ENCODE assay signal across 9 mouse cellular contexts in genomic region chrX:152618464-152618863, GRCm38 (mm10). TPM values are rescaled to one million over a fixed set of nuclear protein-coding genes. Genes with fewer than 3 reads are reported as not detected.
DNase-seq lines count a peak whose midpoint lies in the region; ATAC-seq and TF ChIP-seq lines count a peak whose summit lies in the region.
"Had no signal": no experiment of that assay in that cellular context is flagged by ENCODE, and none has a peak within 500 bp of the region (broad histone marks: within the 10 kb centered on the region; RNA-seq: fewer than 3 reads in every experiment).

No protein-coding gene starts in this region.

- peak; percentile 62 for TF ChIP-seq CTCF in heart, postnatal 0 days (IDR thresholded peaks at IDR 0.05; ENCODE audit: low read depth)
- TF ChIP-seq CTCF in CH12.LX (conservative IDR thresholded peaks at IDR 0.05 in 1 of 2, IDR thresholded peaks at IDR 0.05 in 1 of 2; ENCODE audit: low read depth in 2 of 2, low read length in 2 of 2) = peak; percentile 41 to 72

- no peak overlapping the region for H3K27ac ChIP-seq in heart, postnatal 0 days (ENCODE audit: low read depth)
- no peak overlapping the region for H3K27ac ChIP-seq in heart, embryonic 12.5 days (ENCODE audit: poor library complexity, severe bottlenecking)
- no peak overlapping the region for H3K27ac ChIP-seq in CH12.LX (ENCODE audit: insufficient read depth, low read depth)
- H3K27ac ChIP-seq in hindbrain, embryonic 12.5 days = no peak overlapping the region
- H3K27ac ChIP-seq: neural tube, embryonic 12.5 days had no signal

- WGBS in heart, postnatal 0 days = 52% methylated on average over 1 of the region's 1 CpGs
- 68% methylated on average over 1 of the region's 1 CpGs for WGBS in heart, embryonic 12.5 days
- 78% methylated on average over 1 of the region's 1 CpGs for WGBS in hindbrain, embryonic 12.5 days

- no peaks in the 10 kb centered on the region for H3K4me1 ChIP-seq in heart, postnatal 0 days (ENCODE audit: control insufficient read depth, insufficient read depth)
- H3K4me1 ChIP-seq in heart, embryonic 12.5 days (replicated peaks) = no peaks in the 10 kb centered on the region
- no peaks in the 10 kb centered on the region for H3K4me1 ChIP-seq in CH12.LX (ENCODE audit: control insufficient read depth in 1 of 2, insufficient read depth in 2 of 2)
- no peaks in the 10 kb centered on the region for H3K4me1 ChIP-seq in hindbrain, embryonic 12.5 days
- H3K4me1 ChIP-seq: neural tube, embryonic 12.5 days had no signal

- no peaks in the 10 kb centered on the region for H3K79me2 ChIP-seq in CH12.LX (replicated peaks; ENCODE audit: control insufficient read depth, extremely low read depth, insufficient read depth, poor library complexity, severe bottlenecking)

- TF ChIP-seq RAD21 in CH12.LX (IDR thresholded peaks at IDR 0.05; ENCODE audit: low read depth, low read length) = peak; percentile 73

- TF ChIP-seq EP300 in heart, postnatal 0 days (IDR thresholded peaks at IDR 0.05; ENCODE audit: low read depth) = no peak
- TF ChIP-seq EP300 in CH12.LX (IDR thresholded peaks at IDR 0.05; ENCODE audit: low read length) = no peak

- DNase-seq in heart, postnatal 0 days (ENCODE audit: low spot score) = peak; percentile 20
- peak; percentile 33 for DNase-seq in CH12.LX (ENCODE audit: extremely low read depth)
- peak; percentile 51 for DNase-seq in adrenal gland, postnatal 14 days
- peak; percentile 50 for DNase-seq in mesoderm, embryonic 11.5 days (ENCODE audit: low read depth, low spot score)
- DNase-seq in thymus, postnatal 10 days (ENCODE audit: low spot score in 2 of 2) = no peak

- H3K9me3 ChIP-seq in heart, postnatal 0 days (replicated peaks; ENCODE audit: control insufficient read depth, low read length) = no peaks in the 10 kb centered on the region
- H3K9me3 ChIP-seq in heart, embryonic 12.5 days (replicated peaks) = no peaks in the 10 kb centered on the region
- no peaks in the 10 kb centered on the region for H3K9me3 ChIP-seq in CH12.LX (replicated peaks; ENCODE audit: low read length)
- no peaks in the 10 kb centered on the region for H3K9me3 ChIP-seq in hindbrain, embryonic 12.5 days (replicated peaks)
- H3K9me3 ChIP-seq: neural tube, embryonic 12.5 days had no signal

- no peak overlapping the region for H3K9ac ChIP-seq in heart, postnatal 0 days (replicated peaks; ENCODE audit: low read depth, low read length)
- H3K9ac ChIP-seq in heart, embryonic 12.5 days = no peak overlapping the region
- no peak overlapping the region for H3K9ac ChIP-seq in CH12.LX (ENCODE audit: insufficient read depth, low read depth)
- H3K9ac ChIP-seq in hindbrain, embryonic 12.5 days = no peak overlapping the region
- H3K9ac ChIP-seq: neural tube, embryonic 12.5 days had no signal

- no peak for ATAC-seq in heart, postnatal 0 days (ENCODE audit: insufficient read depth, low read depth)
- no peak for ATAC-seq in heart, embryonic 12.5 days (ENCODE audit: insufficient number of reproducible peaks, low FRiP score)
- peak; percentile 43 for ATAC-seq in hindbrain, embryonic 12.5 days (ENCODE audit: low FRiP score)
- no peak for ATAC-seq in inflammation-experienced regulatory T-cells, adult 6 months

- no peak for TF ChIP-seq POLR2A in CH12.LX (IDR thresholded peaks at IDR 0.05; ENCODE audit: low read depth, low read length)

- 0 out of 2 replicates have a peak, but pooled peaks cover under 1% of the 10 kb centered on the region for H3K36me3 ChIP-seq in heart, postnatal 0 days (replicated peaks; ENCODE audit: control insufficient read depth, insufficient read depth, low read length)
- peaks cover 7% of the 10 kb centered on the region for H3K36me3 ChIP-seq in heart, embryonic 12.5 days
- no peaks in the 10 kb centered on the region for H3K36me3 ChIP-seq in CH12.LX (replicated peaks in 1 of 2; ENCODE audit: control insufficient read depth in 1 of 2, insufficient read depth in 1 of 2, low read length in 1 of 2)
- no peaks in the 10 kb centered on the region for H3K36me3 ChIP-seq in hindbrain, embryonic 12.5 days
- H3K36me3 ChIP-seq: neural tube, embryonic 12.5 days had no signal

- no peak overlapping the region for H3K4me2 ChIP-seq in heart, postnatal 0 days (ENCODE audit: low read depth, low read length)
- no peak overlapping the region for H3K4me2 ChIP-seq in heart, embryonic 12.5 days
- H3K4me2 ChIP-seq in CH12.LX (ENCODE audit: insufficient read depth, low read depth, poor library complexity, severe bottlenecking) = no peak overlapping the region
- no peak overlapping the region for H3K4me2 ChIP-seq in hindbrain, embryonic 12.5 days (replicated peaks)
- H3K4me2 ChIP-seq: neural tube, embryonic 12.5 days had no signal

- in situ Hi-C loops in CH12.LX (cut with MboI; ENCODE audit: low pct_ligation_motif_present, low pct_unique_long_range_greater_than_20kb, low sequenced_read_pairs) = no loop called here

- no peak overlapping the region for H3K4me3 ChIP-seq in heart, postnatal 0 days (ENCODE audit: low read depth, low read length)
- no peak overlapping the region for H3K4me3 ChIP-seq in heart, embryonic 12.5 days
- no peak overlapping the region for H3K4me3 ChIP-seq in CH12.LX (replicated peaks in 1 of 3; ENCODE audit: low read depth in 2 of 3, low read length in 2 of 3, poor library complexity in 1 of 3)
- no peak overlapping the region for H3K4me3 ChIP-seq in hindbrain, embryonic 12.5 days
- H3K4me3 ChIP-seq: neural tube, embryonic 12.5 days had no signal

- H3K27me3 ChIP-seq in heart, postnatal 0 days (ENCODE audit: control insufficient read depth, insufficient read depth, low read length) = no peaks in the 10 kb centered on the region
- no peaks in the 10 kb centered on the region for H3K27me3 ChIP-seq in heart, embryonic 12.5 days (replicated peaks)
- no peaks in the 10 kb centered on the region for H3K27me3 ChIP-seq in CH12.LX (replicated peaks)
- H3K27me3 ChIP-seq in hindbrain, embryonic 12.5 days = peaks cover 26% of the 10 kb centered on the region
- H3K27me3 ChIP-seq: neural tube, embryonic 12.5 days had no signal

- dilution Hi-C loops in CH12.LX (cut with MboI; ENCODE audit: extremely low pct_ligation_motif_present, extremely low pct_unique_long_range_greater_than_20kb, low sequenced_read_pairs) = no loop called here

TF ChIP-seq in CH12.LX, 34 proteins besides CTCF, POLR2A, EP300 and RAD21:
- TF ChIP-seq ZNF384 (IDR thresholded peaks at IDR 0.05; ENCODE audit: low read depth, low read length) = no peak
- peak; percentile 59 for TF ChIP-seq SMC3 (IDR thresholded peaks at IDR 0.05; ENCODE audit: low read depth, low read length)

RNA-seq across cellular contexts. Expression of gene Cldn34a, which starts 55.3 kb away (rescaled TPM):
- total RNA-seq in heart, postnatal 0 days (2014; rRNA removed; ENCODE audit: low replicate concordance) = not detected in 2 replicates
- not detected in 2 replicates for polyA plus RNA-seq in heart, postnatal 0 days (2015; fragmentation: Nextera tagmentation; extraction: Ambion mirVana)
- polyA plus RNA-seq in heart, embryonic 12.5 days (2016; fragmentation: Nextera tagmentation; extraction: Ambion mirVana) = not detected in 2 replicates
- total RNA-seq in CH12.LX (2012; rRNA removed) = not detected in 2 replicates
- total RNA-seq in CH12.LX (2014; rRNA removed) = not detected in 2 replicates
- polyA plus RNA-seq in CH12.LX (2012; ENCODE audit: insufficient read length, low read depth) = not detected in 2 replicates
- not detected in 2 replicates for total RNA-seq in adrenal gland, postnatal 14 days (2021)
- polyA plus RNA-seq in hindbrain, embryonic 12.5 days (2016; fragmentation: Nextera tagmentation; extraction: Ambion mirVana) = not detected in 2 replicates
- polyA plus RNA-seq in inflammation-experienced regulatory T-cells, adult 6 months (2017; shearing (Covaris generic)) = not detected
- polyA plus RNA-seq: neural tube, embryonic 12.5 days had no signal

Comparison
In these comparisons a context has a peak if more than half of its experiments do, and no peak if none do; other contexts are left out.
1. DNase-seq: peak in heart, postnatal 0 days (single experiment), CH12.LX (single experiment), adrenal gland, postnatal 14 days (single experiment) and mesoderm, embryonic 11.5 days (single experiment); none in thymus, postnatal 10 days (0 of 2).